9 mouse cellular contexts compared by ENCODE assay signal in genomic region chr9:58111431-58111830, GRCm38 (mm10). TPM values are rescaled to one million over a fixed set of nuclear protein-coding genes. Genes with fewer than 3 reads are reported as not detected.
A peak's percentile ranks its signal among the peaks of the same experiment; 100 is the strongest.
DNase-seq lines count a peak whose midpoint lies in the region; ATAC-seq and TF ChIP-seq lines count a peak whose summit lies in the region.
"Had no signal": no experiment of that assay in that cellular context is flagged by ENCODE, and none has a peak within 500 bp of the region (broad histone marks: within the 10 kb centered on the region; RNA-seq: fewer than 3 reads in every experiment).

No protein-coding gene starts in this region.

- no peak overlapping the region for H3K4me3 ChIP-seq in hindbrain, embryonic 13.5 days
- H3K4me3 ChIP-seq in midbrain, embryonic 10.5 days = no peak overlapping the region
- H3K4me3 ChIP-seq in stomach, postnatal 0 days (ENCODE audit: low read depth, low read length) = no peak overlapping the region
- no peak overlapping the region for H3K4me3 ChIP-seq in heart, adult 2 months

- peak; percentile 69 for DNase-seq in adrenal gland, postnatal 14 days
- peak; percentile 92 for DNase-seq in cerebellum, adult 9-11 months
- DNase-seq in midbrain, embryonic 10.5 days (ENCODE audit: low spot score) = peak; percentile 23
- DNase-seq in stomach, postnatal 0 days (ENCODE audit: low spot score) = peak; percentile 56
- no peak for DNase-seq in yolk sac, embryonic 10.5 days (ENCODE audit: low spot score)
- DNase-seq in embryo, embryonic 11 days = no peak
- DNase-seq in heart, adult 2 months = no peak

- no peak for TF ChIP-seq CTCF in stomach, postnatal 0 days (IDR thresholded peaks at IDR 0.05; ENCODE audit: low read depth)
- TF ChIP-seq CTCF in heart, adult 2 months (IDR thresholded peaks at IDR 0.05) = no peak

- ATAC-seq in hindbrain, embryonic 13.5 days (ENCODE audit: low FRiP score) = no peak
- ATAC-seq in stomach, postnatal 0 days (ENCODE audit: low FRiP score, low TSS enrichment) = peak; percentile 66; the same call in 1 of the 2 replicates

- H3K4me1 ChIP-seq in hindbrain, embryonic 13.5 days (replicated peaks) = peaks cover 85% of the 10 kb centered on the region
- H3K4me1 ChIP-seq in midbrain, embryonic 10.5 days = peaks cover 85% of the 10 kb centered on the region
- H3K4me1 ChIP-seq in stomach, postnatal 0 days (replicated peaks; ENCODE audit: control insufficient read depth, insufficient read depth) = no peaks in the 10 kb centered on the region
- no peaks in the 10 kb centered on the region; the same call in 1 of the 2 replicates for H3K4me1 ChIP-seq in heart, adult 2 months (ENCODE audit: control insufficient read depth, insufficient read depth, low read length)

- peaks cover 19% of the 10 kb centered on the region; the same call in 1 of the 2 replicates for H3K27me3 ChIP-seq in hindbrain, embryonic 13.5 days
- peaks cover 75% of the 10 kb centered on the region for H3K27me3 ChIP-seq in midbrain, embryonic 10.5 days (ENCODE audit: low read depth, poor library complexity, severe bottlenecking)
- no peaks in the 10 kb centered on the region for H3K27me3 ChIP-seq in stomach, postnatal 0 days (ENCODE audit: control insufficient read depth, insufficient read depth, low read length)
- peaks cover 1% of the 10 kb centered on the region; the same call in 1 of the 2 replicates for H3K27me3 ChIP-seq in heart, adult 2 months (ENCODE audit: control insufficient read depth, insufficient read depth, low read length)

- WGBS in hindbrain, embryonic 13.5 days = 33% methylated on average over 6 of the region's 6 CpGs
- 58% methylated on average over 6 of the region's 6 CpGs for WGBS in midbrain, embryonic 10.5 days
- WGBS in stomach, postnatal 0 days = 64% methylated on average over 6 of the region's 6 CpGs
- WGBS in heart, adult 2 months = 79% methylated on average over 6 of the region's 6 CpGs

- no peaks in the 10 kb centered on the region for H3K9me3 ChIP-seq in hindbrain, embryonic 13.5 days
- H3K9me3 ChIP-seq in midbrain, embryonic 10.5 days (replicated peaks) = no peaks in the 10 kb centered on the region
- H3K9me3 ChIP-seq in stomach, postnatal 0 days (ENCODE audit: control insufficient read depth, low read length) = no peaks in the 10 kb centered on the region

- H3K79me2 ChIP-seq in heart, adult 2 months (replicated peaks; ENCODE audit: control insufficient read depth, insufficient read depth, low read length) = no peaks in the 10 kb centered on the region

- no peak overlapping the region for H3K9ac ChIP-seq in hindbrain, embryonic 13.5 days
- H3K9ac ChIP-seq in stomach, postnatal 0 days (ENCODE audit: low read length) = no peak overlapping the region
- H3K9ac ChIP-seq in heart, adult 2 months (ENCODE audit: low read depth, low read length) = no peak overlapping the region

- H3K36me3 ChIP-seq in hindbrain, embryonic 13.5 days = no peaks in the 10 kb centered on the region
- H3K36me3 ChIP-seq in midbrain, embryonic 10.5 days = no peaks in the 10 kb centered on the region
- H3K36me3 ChIP-seq in stomach, postnatal 0 days (ENCODE audit: control insufficient read depth, insufficient read depth, low read length) = no peaks in the 10 kb centered on the region
- no peaks in the 10 kb centered on the region for H3K36me3 ChIP-seq in heart, adult 2 months (ENCODE audit: control insufficient read depth, insufficient read depth, low read length)

- intact Hi-C loops in heart, adult 2 months (cut with DNase I) = no loop called here

- no peak for TF ChIP-seq EP300 in stomach, postnatal 0 days (optimal IDR thresholded peaks at IDR 0.05)
- no peak for TF ChIP-seq EP300 in heart, adult 2 months (IDR thresholded peaks at IDR 0.05; ENCODE audit: insufficient read depth, low read depth, low read length)

- no peak overlapping the region for H3K4me2 ChIP-seq in hindbrain, embryonic 13.5 days
- no peak overlapping the region for H3K4me2 ChIP-seq in stomach, postnatal 0 days (replicated peaks; ENCODE audit: low read depth)

- no peak for TF ChIP-seq POLR2A in heart, adult 2 months (IDR thresholded peaks at IDR 0.05; ENCODE audit: insufficient read depth, low read depth, low read length)

- H3K27ac ChIP-seq in hindbrain, embryonic 13.5 days = peak overlapping the region; percentile 95
- H3K27ac ChIP-seq in midbrain, embryonic 10.5 days (replicated peaks) = peak overlapping the region; percentile 90
- H3K27ac ChIP-seq in stomach, postnatal 0 days (replicated peaks) = no peak overlapping the region
- H3K27ac ChIP-seq in heart, adult 2 months = no peak overlapping the region

RNA-seq across cellular contexts. Expression of gene Ccdc33, which starts 7.2 kb away (rescaled TPM):
- total RNA-seq in adrenal gland, postnatal 14 days (2021) = not detected in 2 replicates
- 0.81 and 0.91 TPM in 2 replicates for polyA plus RNA-seq in hindbrain, embryonic 13.5 days (2015; fragmentation: Nextera tagmentation; extraction: Ambion mirVana)
- polyA plus RNA-seq in midbrain, embryonic 10.5 days (2016; fragmentation: Nextera tagmentation; extraction: Ambion mirVana) = 0.51 and 0.62 TPM in 2 replicates
- polyA plus RNA-seq in stomach, postnatal 0 days (2015; fragmentation: Nextera tagmentation; extraction: Ambion mirVana) = 0.18 TPM in 1 of 2 replicates, not detected in the other
- not detected for total RNA-seq in heart, adult 2 months (2021)
- polyA plus RNA-seq in heart, adult 2 months (2012; rRNA removed) = 1.3 TPM in 1 of 2 replicates, not detected in the other
- polyA plus RNA-seq: heart, postnatal 0 days had no signal

RNA-seq across cellular contexts. Expression of gene Stra6, which starts 47.8 kb away (rescaled TPM):
- total RNA-seq in adrenal gland, postnatal 14 days (2021) = 0.96 and 1.3 TPM in 2 replicates
- 19.1 and 20.1 TPM in 2 replicates for polyA plus RNA-seq in hindbrain, embryonic 13.5 days (2015; fragmentation: Nextera tagmentation; extraction: Ambion mirVana)
- 15.2 TPM in 2 replicates for polyA plus RNA-seq in midbrain, embryonic 10.5 days (2016; fragmentation: Nextera tagmentation; extraction: Ambion mirVana)
- polyA plus RNA-seq in stomach, postnatal 0 days (2015; fragmentation: Nextera tagmentation; extraction: Ambion mirVana) = 0.18 and 0.56 TPM in 2 replicates
- under 1 TPM; 0.34 to 0.65 TPM for total RNA-seq in heart, adult 2 months (2021)
- polyA plus RNA-seq in heart, adult 2 months (2012; rRNA removed) = 0.68 and 1.3 TPM in 2 replicates

Comparison
In these comparisons a context has a peak if more than half of its experiments do, and no peak if none do; other contexts are left out.
1. DNase-seq: peak in adrenal gland, postnatal 14 days (single experiment), cerebellum, adult 9-11 months (single experiment), midbrain, embryonic 10.5 days (single experiment) and stomach, postnatal 0 days (single experiment); none in yolk sac, embryonic 10.5 days (single experiment), embryo, embryonic 11 days (single experiment) and heart, adult 2 months (0 of 2).
2. H3K27ac ChIP-seq: peak in hindbrain, embryonic 13.5 days (single experiment) and midbrain, embryonic 10.5 days (single experiment); none in stomach, postnatal 0 days (single experiment) and heart, adult 2 months (single experiment).